Mouse (Mus musculus) liver, embryonic 14.5 days (tissue): Measurements from ENCODE around the gene Hist3h2a. TPM values are rescaled to one million over a fixed set of nuclear protein-coding genes. Genes with fewer than 3 reads are reported as not detected.

Experiments
- ATAC-seq: fragments of 200-750 bp; cut with Nextera tagmentation; 2 replicates; pipeline ENCODE4 v1.8.0; 2017; ENCODE audit warnings: moderate number of reproducible peaks, mild to moderate bottlenecking, moderate library complexity; ENCODE audit not compliant: insufficient read depth
- DNase-seq, 3 experiments: peaks; one replicate each; pipeline ENCODE4 v3.0.0-alpha.2; 2012 to 2013; ENCODE audit warnings: low read depth in 3 of 3, low spot score in 3 of 3
- H3K27ac ChIP-seq: fragments of 300-500 bp; sonication (generic); 2 replicates; pipeline ENCODE4 v1.5.1; 2014; ENCODE audit warnings: moderate library complexity, mild to moderate bottlenecking, control low read depth, inconsistent platforms
- H3K27me3 ChIP-seq: fragments of 300-500 bp; sonication (generic); 2 replicates; pipeline ENCODE4 v1.6.1; 2014; ENCODE audit warnings: mild to moderate bottlenecking, low read length, moderate library complexity; ENCODE audit not compliant: control insufficient read depth, insufficient read depth
- H3K36me3 ChIP-seq: fragments of 300-500 bp; sonication (generic); replicated peaks from 2 replicates; pipeline ENCODE4 v1.6.1; 2014; ENCODE audit warnings: low read depth; ENCODE audit not compliant: control insufficient read depth, insufficient read depth
- H3K4me1 ChIP-seq, 2 experiments: fragments of 200-500 bp in 1 of 2; fragments of 300-500 bp in 1 of 2; sonication (generic) in 1 of 2; replicated peaks; 2 replicates each; pipeline ENCODE4 v1.6.1; 2012 to 2014; ENCODE audit warnings: antibody characterized with exemption in 1 of 2, inconsistent platforms in 1 of 2, low read length in 1 of 2; ENCODE audit not compliant: control insufficient read depth in 2 of 2, insufficient read depth in 2 of 2
- H3K4me2 ChIP-seq: fragments of 300-500 bp; sonication (generic); 2 replicates; pipeline ENCODE4 v1.6.1; 2014; ENCODE audit warnings: low read depth, mild to moderate bottlenecking, control low read depth, moderate library complexity
- H3K4me3 ChIP-seq, 2 experiments: fragments of 200-500 bp in 1 of 2; fragments of 300-500 bp in 1 of 2; sonication (generic) in 1 of 2; 2 replicates each; pipeline ENCODE4 v1.5.1; 2012 to 2014; ENCODE audit warnings: low read depth in 2 of 2, low read length in 2 of 2, mild to moderate bottlenecking in 2 of 2, control low read depth in 1 of 2, inconsistent platforms in 1 of 2, moderate library complexity in 1 of 2; ENCODE audit not compliant: insufficient read depth in 1 of 2
- H3K9ac ChIP-seq: fragments of 300-500 bp; sonication (generic); replicated peaks from 2 replicates; pipeline ENCODE4 v1.6.1; 2014; ENCODE audit warnings: mild to moderate bottlenecking, control low read depth, moderate library complexity
- H3K9me3 ChIP-seq: fragments of 300-500 bp; sonication (generic); 2 replicates; pipeline ENCODE4 v1.6.1; 2016; ENCODE audit warnings: low read length, mixed read lengths; ENCODE audit not compliant: control insufficient read depth
- CTCF ChIP-seq: IDR thresholded peaks from 2 replicates; pipeline ENCODE4 v1.5.1; 2016; ENCODE audit warnings: antibody characterized with exemption, low read depth, control low read depth
- EP300 ChIP-seq: IDR thresholded peaks from 2 replicates; pipeline ENCODE4 v1.6.1; 2016; ENCODE audit warnings: antibody characterized with exemption, low read depth
- WGBS: fragments of 180-500 bp; shearing (Covaris S2); extraction: QIAGEN DNeasy Blood & Tissue Kit; methylation state at CpG from one replicate; pipeline ENCODE4 v1.1.7; 2014; ENCODE audit not compliant: insufficient replicate concordance; 5-methylcytosine and 5-hydroxymethylcytosine counted together
- microRNA-seq: library from miRNA; unstranded; fragments of <30 nt; microRNA quantifications from one replicate; pipeline ENCODE4, GENCODE M21; 2016
- polyA plus RNA-seq, 2 experiments: library from polyadenylated mRNA; depleted of rRNA in 1 of 2; stranded (reverse) in 1 of 2; unstranded in 1 of 2; fragments of >200 nt; fragmentation: Nextera tagmentation in 1 of 2; extraction: Ambion mirVana in 1 of 2; gene quantifications; 2 replicates each; pipeline versions ENCODE4 v1.2.1 to v1.2.3; 2012 to 2014

The Hist3h2a gene
- polyA plus RNA-seq, 2 experiments = 11.0 to 13.5 TPM

DNA sequence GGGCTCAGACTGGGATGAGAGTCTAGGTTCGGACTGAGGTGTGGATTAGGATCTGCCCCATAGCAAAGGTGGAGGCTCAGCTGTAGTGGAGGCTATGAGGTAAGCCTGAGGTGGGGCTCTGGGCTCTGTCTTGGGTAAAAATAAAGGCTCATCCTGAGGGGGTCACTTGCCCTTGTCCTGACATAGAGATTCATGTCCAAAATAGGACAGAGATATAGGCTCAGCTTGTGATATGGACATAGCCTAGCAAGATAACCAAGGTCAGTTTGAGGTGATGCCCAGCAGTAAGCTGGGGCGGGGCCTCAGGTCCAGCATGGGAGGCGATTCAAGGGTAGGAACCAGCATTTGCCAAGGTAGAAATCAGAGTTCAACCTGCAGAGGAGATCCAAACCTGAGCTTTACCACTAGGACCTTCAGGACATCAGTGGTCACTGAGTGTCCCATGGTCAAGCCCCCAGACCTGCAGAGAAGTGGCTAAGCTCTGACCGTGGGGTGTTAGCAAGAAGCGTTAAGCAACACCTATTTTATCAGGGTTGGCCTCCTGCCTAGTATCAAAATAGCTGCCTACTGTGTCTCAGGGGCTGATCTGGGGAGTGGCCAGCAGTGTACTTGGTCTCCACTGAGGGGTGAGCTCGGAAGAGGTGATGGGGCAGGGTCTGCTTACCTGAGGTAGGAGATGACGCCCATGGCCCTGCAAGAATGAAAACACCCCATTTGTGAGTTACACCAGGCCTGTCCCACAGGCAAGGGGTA is 48.0 kb downstream of the Hist3h2a start:
- Histone ChIP-seq H3K27me3 (no peaks in the 10 kb centered on the region), H3K27ac (no peak overlapping the region), H3K9me3 (no peaks in the 10 kb centered on the region), H3K36me3 (no peaks in the 10 kb centered on the region), H3K4me2 (no peak overlapping the region), H3K9ac (no peak overlapping the region), H3K4me3 (no peak overlapping the region), H3K4me1 (no peaks in the 10 kb centered on the region)
- TF ChIP-seq EP300 (no peak), CTCF (no peak)
- no peak for ATAC-seq
- WGBS = 63% methylated on average over 7 of the region's 7 CpGs
- DNase-seq = no peak

Small RNA genes lying within 50 kb of the gene (microRNA-seq; reads per million reads assigned to microRNA genes)
- gene Gm44313 = 1.3 reads per million

Other genes starting within 250 kb of the Hist3h2a start
- not detected in 2 replicates for gene Olfr318, start 230.7 kb upstream of the Hist3h2a start, polyA plus RNA-seq (2012; rRNA removed)
- not detected in 2 replicates for gene Olfr318, start 230.7 kb upstream of the Hist3h2a start, polyA plus RNA-seq (2014; fragmentation: Nextera tagmentation; extraction: Ambion mirVana)
- not detected in 2 replicates for gene Olfr317, start 215.5 kb upstream of the Hist3h2a start, polyA plus RNA-seq (2012; rRNA removed)
- not detected in 2 replicates for gene Olfr317, start 215.5 kb upstream of the Hist3h2a start, polyA plus RNA-seq (2014; fragmentation: Nextera tagmentation; extraction: Ambion mirVana)
- gene Olfr316, start 202.0 kb upstream of the Hist3h2a start, polyA plus RNA-seq (2012; rRNA removed) = not detected in 2 replicates
- not detected in 2 replicates for gene Olfr316, start 202.0 kb upstream of the Hist3h2a start, polyA plus RNA-seq (2014; fragmentation: Nextera tagmentation; extraction: Ambion mirVana)
- gene Olfr315, start 181.5 kb upstream of the Hist3h2a start, polyA plus RNA-seq (2012; rRNA removed) = not detected in 2 replicates
- gene Olfr315, start 181.5 kb upstream of the Hist3h2a start, polyA plus RNA-seq (2014; fragmentation: Nextera tagmentation; extraction: Ambion mirVana) = not detected in 2 replicates
- gene Olfr314, start 171.7 kb upstream of the Hist3h2a start, polyA plus RNA-seq (2012; rRNA removed) = not detected in 2 replicates
- gene Olfr314, start 171.7 kb upstream of the Hist3h2a start, polyA plus RNA-seq (2014; fragmentation: Nextera tagmentation; extraction: Ambion mirVana) = not detected in 2 replicates
- not detected in 2 replicates for gene Fam183b, start 152.7 kb upstream of the Hist3h2a start, polyA plus RNA-seq (2012; rRNA removed)
- not detected in 2 replicates for gene Fam183b, start 152.7 kb upstream of the Hist3h2a start, polyA plus RNA-seq (2014; fragmentation: Nextera tagmentation; extraction: Ambion mirVana)
- not detected in 2 replicates for gene Olfr313, start 139.7 kb upstream of the Hist3h2a start, polyA plus RNA-seq (2012; rRNA removed)
- not detected in 2 replicates for gene Olfr313, start 139.7 kb upstream of the Hist3h2a start, polyA plus RNA-seq (2014; fragmentation: Nextera tagmentation; extraction: Ambion mirVana)
- gene Olfr312, start 125.4 kb upstream of the Hist3h2a start, polyA plus RNA-seq (2012; rRNA removed) = not detected in 2 replicates
- not detected in 2 replicates for gene Olfr312, start 125.4 kb upstream of the Hist3h2a start, polyA plus RNA-seq (2014; fragmentation: Nextera tagmentation; extraction: Ambion mirVana)
- not detected in 2 replicates for gene Olfr311, start 115.4 kb upstream of the Hist3h2a start, polyA plus RNA-seq (2012; rRNA removed)
- not detected in 2 replicates for gene Olfr311, start 115.4 kb upstream of the Hist3h2a start, polyA plus RNA-seq (2014; fragmentation: Nextera tagmentation; extraction: Ambion mirVana)
- 2.0 and 2.8 TPM in 2 replicates for gene Gm12258, start 107.5 kb upstream of the Hist3h2a start, polyA plus RNA-seq (2012; rRNA removed)
- gene Gm12258, start 107.5 kb upstream of the Hist3h2a start, polyA plus RNA-seq (2014; fragmentation: Nextera tagmentation; extraction: Ambion mirVana) = 1.3 and 1.8 TPM in 2 replicates
- 0.92 and 1.5 TPM in 2 replicates for gene 2810021J22Rik, start 87.5 kb upstream of the Hist3h2a start, polyA plus RNA-seq (2012; rRNA removed)
- 2.2 and 2.5 TPM in 2 replicates for gene 2810021J22Rik, start 87.5 kb upstream of the Hist3h2a start, polyA plus RNA-seq (2014; fragmentation: Nextera tagmentation; extraction: Ambion mirVana)
- gene Zfp39, start 50.5 kb upstream of the Hist3h2a start, polyA plus RNA-seq (2012; rRNA removed) = 3.9 and 4.6 TPM in 2 replicates
- gene Zfp39, start 50.5 kb upstream of the Hist3h2a start, polyA plus RNA-seq (2014; fragmentation: Nextera tagmentation; extraction: Ambion mirVana) = 5.2 and 5.4 TPM in 2 replicates
- 18.2 and 19.3 TPM in 2 replicates for gene Btnl10, start 36.8 kb upstream of the Hist3h2a start, polyA plus RNA-seq (2012; rRNA removed)
- gene Btnl10, start 36.8 kb upstream of the Hist3h2a start, polyA plus RNA-seq (2014; fragmentation: Nextera tagmentation; extraction: Ambion mirVana) = 9.1 and 9.6 TPM in 2 replicates
- 80.8 and 83.3 TPM in 2 replicates for gene Rnf187, start 15.8 kb upstream of the Hist3h2a start, polyA plus RNA-seq (2012; rRNA removed)
- 104 and 120 TPM in 2 replicates for gene Rnf187, start 15.8 kb upstream of the Hist3h2a start, polyA plus RNA-seq (2014; fragmentation: Nextera tagmentation; extraction: Ambion mirVana)
- gene Hist3h2ba, start 5.8 kb upstream of the Hist3h2a start, polyA plus RNA-seq (2012; rRNA removed) = 15.7 and 16.0 TPM in 2 replicates
- 4.2 and 6.0 TPM in 2 replicates for gene Hist3h2ba, start 5.8 kb upstream of the Hist3h2a start, polyA plus RNA-seq (2014; fragmentation: Nextera tagmentation; extraction: Ambion mirVana)
- gene Trim17, start within 50 bp of the Hist3h2a start, polyA plus RNA-seq (2012; rRNA removed) = 0.05 and 0.06 TPM in 2 replicates
- 0.06 and 0.14 TPM in 2 replicates for gene Trim17, start within 50 bp of the Hist3h2a start, polyA plus RNA-seq (2014; fragmentation: Nextera tagmentation; extraction: Ambion mirVana)
- gene Trim11, start 23.4 kb downstream of the Hist3h2a start, polyA plus RNA-seq (2012; rRNA removed) = 8.1 and 8.3 TPM in 2 replicates
- gene Trim11, start 23.4 kb downstream of the Hist3h2a start, polyA plus RNA-seq (2014; fragmentation: Nextera tagmentation; extraction: Ambion mirVana) = 6.4 and 6.9 TPM in 2 replicates
- 0.11 TPM in 2 replicates for gene Obscn, start 181.7 kb downstream of the Hist3h2a start, polyA plus RNA-seq (2012; rRNA removed)
- 0.06 and 0.13 TPM in 2 replicates for gene Obscn, start 181.7 kb downstream of the Hist3h2a start, polyA plus RNA-seq (2014; fragmentation: Nextera tagmentation; extraction: Ambion mirVana)
- gene Iba57, start 209.1 kb downstream of the Hist3h2a start, polyA plus RNA-seq (2012; rRNA removed) = 7.9 and 8.0 TPM in 2 replicates
- 4.4 and 4.7 TPM in 2 replicates for gene Iba57, start 209.1 kb downstream of the Hist3h2a start, polyA plus RNA-seq (2014; fragmentation: Nextera tagmentation; extraction: Ambion mirVana)
- gene Gjc2, start 228.5 kb downstream of the Hist3h2a start, polyA plus RNA-seq (2012; rRNA removed) = 0.08 and 0.10 TPM in 2 replicates
- 0.13 TPM in 1 of 2 replicates, not detected in the other for gene Gjc2, start 228.5 kb downstream of the Hist3h2a start, polyA plus RNA-seq (2014; fragmentation: Nextera tagmentation; extraction: Ambion mirVana)
- gene Guk1, start 237.5 kb downstream of the Hist3h2a start, polyA plus RNA-seq (2012; rRNA removed) = 40.2 and 41.1 TPM in 2 replicates
- 64.2 and 70.5 TPM in 2 replicates for gene Guk1, start 237.5 kb downstream of the Hist3h2a start, polyA plus RNA-seq (2014; fragmentation: Nextera tagmentation; extraction: Ambion mirVana)
- gene Mrpl55, start 247.8 kb downstream of the Hist3h2a start, polyA plus RNA-seq (2012; rRNA removed) = 25.3 and 41.2 TPM in 2 replicates
- gene Mrpl55, start 247.8 kb downstream of the Hist3h2a start, polyA plus RNA-seq (2014; fragmentation: Nextera tagmentation; extraction: Ambion mirVana) = 56.8 and 59.8 TPM in 2 replicates